Mouse (Mus musculus): ENCODE results near the gene Rab3il1. TPM values are rescaled to one million over a fixed set of nuclear protein-coding genes. Genes with fewer than 3 reads are reported as not detected.

Gene Rab3il1
- total and polyA plus RNA-seq, 3 experiments = 0.04 TPM; not detected in 2

DNA sequence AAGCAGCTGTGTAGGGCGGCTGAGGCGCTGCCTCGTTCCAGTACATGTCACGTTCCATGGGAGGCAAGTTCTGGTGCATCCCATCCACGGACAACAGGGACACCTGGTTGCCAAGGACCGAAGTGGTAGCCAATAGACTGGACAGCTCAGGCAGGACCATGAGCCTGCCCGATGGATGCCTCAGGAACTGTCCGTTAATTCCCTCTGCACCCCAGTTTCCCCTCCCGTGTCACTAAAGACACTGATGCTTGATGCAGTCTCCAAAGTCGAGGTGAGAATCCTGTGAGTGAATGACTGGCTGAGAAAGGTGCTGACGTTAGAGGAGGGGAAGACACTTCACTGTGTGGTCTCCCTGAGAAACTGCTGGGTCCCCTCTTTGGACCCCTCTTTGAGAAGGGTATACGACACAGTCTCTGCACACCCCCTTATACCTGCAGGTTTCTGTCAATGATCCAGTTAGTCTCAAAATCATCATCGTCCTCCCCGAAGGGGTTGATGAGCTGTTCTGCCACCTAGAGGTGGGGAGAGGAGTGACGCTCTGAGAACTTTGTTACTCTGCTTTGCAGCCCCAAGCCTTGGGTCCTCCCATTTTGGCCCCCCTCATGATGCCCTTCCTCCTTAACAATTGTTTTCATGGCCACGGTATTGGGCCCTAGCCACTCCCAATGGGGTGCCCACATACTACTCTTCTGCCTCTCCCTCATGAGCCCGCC, 12.1 kb upstream of the Rab3il1 start (continued):
- TF ChIP-seq NRF1 (IDR thresholded peaks at IDR 0.05; ENCODE audit: low read depth, low read length) (no peak), MAX (IDR thresholded peaks at IDR 0.05; ENCODE audit: low read length) (no peak), SIN3A (IDR thresholded peaks at IDR 0.05; ENCODE audit: low read length) (no peak)

GRCm38 (mm10) chr19:9989884-9990256, 11.6 kb upstream of the Rab3il1 start:
- Histone ChIP-seq H3K27me3 (replicated peaks) (no peaks in the 10 kb centered on the region), H3K4me2 (ENCODE audit: insufficient read depth, low read depth, poor library complexity, severe bottlenecking) (no peak overlapping the region), H3K36me3 (replicated peaks in 1 of 2; ENCODE audit: control insufficient read depth in 1 of 2, insufficient read depth in 1 of 2, low read length in 1 of 2) (peaks cover 11 to 19% of the 10 kb centered on the region in 2 experiments), H3K9me3 (replicated peaks; ENCODE audit: low read length) (no peaks in the 10 kb centered on the region), H3K9ac (ENCODE audit: insufficient read depth, low read depth) (no peak overlapping the region), H3K27ac (ENCODE audit: insufficient read depth, low read depth) (no peak overlapping the region), H3K79me2 (replicated peaks; ENCODE audit: control insufficient read depth, extremely low read depth, insufficient read depth, poor library complexity, severe bottlenecking) (no peaks in the 10 kb centered on the region), H3K4me1 (ENCODE audit: control insufficient read depth in 1 of 2, insufficient read depth in 2 of 2) (peaks cover 10 to 56% of the 10 kb centered on the region in 2 experiments), H3K4me3 (replicated peaks in 1 of 3; ENCODE audit: low read depth in 2 of 3, low read length in 2 of 3, poor library complexity in 1 of 3) (no peak overlapping the region)
- no peak for TF ChIP-seq POLR2A (IDR thresholded peaks at IDR 0.05; ENCODE audit: low read depth, low read length)
- TF ChIP-seq KAT2A (IDR thresholded peaks at IDR 0.05; ENCODE audit: insufficient replicate concordance, low read length) = no peak
- TF ChIP-seq ELF1 (IDR thresholded peaks at IDR 0.05; ENCODE audit: low read depth, low read length) = no peak
- TF ChIP-seq EP300 (IDR thresholded peaks at IDR 0.05; ENCODE audit: low read length) = no peak
- no peak for TF ChIP-seq MAZ (IDR thresholded peaks at IDR 0.05; ENCODE audit: low read depth, low read length)
- TF ChIP-seq ETS1 (conservative IDR thresholded peaks at IDR 0.05; ENCODE audit: low read depth, low read length) = no peak
- TF ChIP-seq SIN3A (IDR thresholded peaks at IDR 0.05; ENCODE audit: low read length) = no peak
- no peak for TF ChIP-seq UBTF (IDR thresholded peaks at IDR 0.05; ENCODE audit: low read depth, low read length)
- in situ Hi-C loops (cut with MboI; ENCODE audit: low pct_ligation_motif_present, low pct_unique_long_range_greater_than_20kb, low sequenced_read_pairs) (loop anchor here (5.0 kb wide), 1 partner anchor 42 kb away; no protein-coding TSS in a partner anchor), dilution Hi-C loops (cut with MboI; ENCODE audit: extremely low pct_ligation_motif_present, extremely low pct_unique_long_range_greater_than_20kb, low sequenced_read_pairs) (no loop called here)
- DNase-seq (ENCODE audit: extremely low read depth) = no peak

DNA sequence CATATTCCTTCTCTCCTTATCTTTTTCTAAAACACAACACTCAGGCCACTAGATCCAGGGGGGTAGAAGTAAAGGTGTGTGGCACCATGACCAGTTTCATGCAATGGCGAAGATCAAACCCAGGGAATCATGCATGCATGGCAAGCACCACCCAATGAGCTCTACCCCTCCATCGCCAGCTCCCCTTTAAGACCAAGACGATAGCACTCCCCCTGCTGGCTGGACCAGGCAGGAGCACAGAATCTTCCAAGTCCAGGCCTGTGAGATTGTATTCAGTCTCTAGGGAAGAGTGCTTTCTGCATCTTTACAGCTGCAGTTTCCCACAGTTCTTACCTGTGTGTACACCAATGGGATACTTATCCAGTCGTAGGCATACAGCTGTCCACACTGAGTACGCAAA, 10.2 kb upstream of the Rab3il1 start:
- Histone ChIP-seq H3K4me1 (ENCODE audit: control insufficient read depth in 1 of 2, insufficient read depth in 2 of 2) (peaks cover 10 to 45% of the 10 kb centered on the region in 2 experiments), H3K27ac (ENCODE audit: insufficient read depth, low read depth) (no peak overlapping the region), H3K36me3 (replicated peaks in 1 of 2; ENCODE audit: control insufficient read depth in 1 of 2, insufficient read depth in 1 of 2, low read length in 1 of 2) (peaks cover 0 to 5% of the 10 kb centered on the region in 2 experiments)
- TF ChIP-seq MXI1 (IDR thresholded peaks at IDR 0.05; ENCODE audit: low read depth, low read length) (0 out of 2 replicates have a peak, but pooled peaks have one; percentile 24), MAX (IDR thresholded peaks at IDR 0.05; ENCODE audit: low read length) (no peak), MEF2A (IDR thresholded peaks at IDR 0.05; ENCODE audit: borderline replicate concordance, low read depth, low read length) (no peak), CHD1 (IDR thresholded peaks at IDR 0.05; ENCODE audit: low read depth, low read length) (no peak), NELFE (IDR thresholded peaks at IDR 0.05; ENCODE audit: low read depth, low read length) (peak; percentile 31; the same call in 1 of the 2 replicates), ZC3H11A (IDR thresholded peaks at IDR 0.05; ENCODE audit: low read depth, low read length) (peak; percentile 44), ELF1 (IDR thresholded peaks at IDR 0.05; ENCODE audit: low read depth, low read length) (no peak), PAX5 (IDR thresholded peaks at IDR 0.05; ENCODE audit: low read length) (no peak), SIN3A (IDR thresholded peaks at IDR 0.05; ENCODE audit: low read length) (no peak), IRF4 (IDR thresholded peaks at IDR 0.05; ENCODE audit: low read depth, low read length) (no peak), RCOR1 (conservative IDR thresholded peaks at IDR 0.05; ENCODE audit: low read depth, low read length) (no peak), RAD21 (IDR thresholded peaks at IDR 0.05; ENCODE audit: low read depth, low read length) (peak; percentile 69), CHD2 (IDR thresholded peaks at IDR 0.05; ENCODE audit: low read length) (no peak), MAFK (IDR thresholded peaks at IDR 0.05; ENCODE audit: insufficient replicate concordance, low read length) (no peak), POLR2A (IDR thresholded peaks at IDR 0.05; ENCODE audit: low read depth, low read length) (no peak), USF2 (conservative IDR thresholded peaks at IDR 0.05; ENCODE audit: low read depth, low read length) (no peak), MYC (IDR thresholded peaks at IDR 0.05; ENCODE audit: low read depth, low read length) (no peak), ZNF384 (IDR thresholded peaks at IDR 0.05; ENCODE audit: low read depth, low read length) (no peak), E2F4 (IDR thresholded peaks at IDR 0.05; ENCODE audit: insufficient replicate concordance, low read depth, low read length) (no peak), POLR2AphosphoS2 (IDR thresholded peaks at IDR 0.05; ENCODE audit: low read depth, low read length) (no peak), JUN (IDR thresholded peaks at IDR 0.05; ENCODE audit: insufficient read depth, low read depth, low read length) (no peak), JUND (conservative IDR thresholded peaks at IDR 0.05; ENCODE audit: low read depth, low read length) (no peak), MAZ (IDR thresholded peaks at IDR 0.05; ENCODE audit: low read depth, low read length) (peak; percentile 77; the same call in 1 of the 2 replicates), EP300 (IDR thresholded peaks at IDR 0.05; ENCODE audit: low read length) (no peak), ZMIZ1 (IDR thresholded peaks at IDR 0.05; ENCODE audit: low read depth, low read length) (no peak)

More for the DNA sequence above, 10.2 kb upstream of the Rab3il1 start:
- no peak overlapping the region for H3K9ac ChIP-seq (ENCODE audit: insufficient read depth, low read depth)
- in situ Hi-C loops (cut with MboI; ENCODE audit: low pct_ligation_motif_present, low pct_unique_long_range_greater_than_20kb, low sequenced_read_pairs) (loop anchor here (5.0 kb wide), 1 partner anchor 41 kb away; no protein-coding TSS in a partner anchor), dilution Hi-C loops (cut with MboI; ENCODE audit: extremely low pct_ligation_motif_present, extremely low pct_unique_long_range_greater_than_20kb, low sequenced_read_pairs) (no loop called here)
- H3K27me3 ChIP-seq (replicated peaks) = no peaks in the 10 kb centered on the region
- H3K4me2 ChIP-seq (ENCODE audit: insufficient read depth, low read depth, poor library complexity, severe bottlenecking) = peak overlapping the region; percentile 50; the same call in 1 of the 2 replicates
- peak; percentile 80 for DNase-seq (ENCODE audit: extremely low read depth)
- no peak overlapping the region for H3K4me3 ChIP-seq (replicated peaks in 1 of 3; ENCODE audit: low read depth in 2 of 3, low read length in 2 of 3, poor library complexity in 1 of 3)
- H3K79me2 ChIP-seq (replicated peaks; ENCODE audit: control insufficient read depth, extremely low read depth, insufficient read depth, poor library complexity, severe bottlenecking) = no peaks in the 10 kb centered on the region
- no peaks in the 10 kb centered on the region for H3K9me3 ChIP-seq (replicated peaks; ENCODE audit: low read length)
